Mouse (Mus musculus) intestine, embryonic 16.5 days (tissue): ENCODE data around the gene Hagh. TPM values are rescaled to one million over a fixed set of nuclear protein-coding genes. Genes with fewer than 3 reads are reported as not detected.

Source experiments
- ATAC-seq: fragments of 200-750 bp; cut with Nextera tagmentation; 2 replicates; pipeline ENCODE4 v1.8.0; 2017; ENCODE audit warnings: moderate TSS enrichment, moderate library complexity
- H3K27ac ChIP-seq: fragments of 300-500 bp; sonication (generic); 2 replicates; pipeline ENCODE4 v1.5.1; 2014; ENCODE audit warnings: mild to moderate bottlenecking, low read length
- H3K27me3 ChIP-seq: fragments of 300-500 bp; sonication (generic); replicated peaks from 2 replicates; pipeline ENCODE4 v1.6.1; 2014; ENCODE audit warnings: low read length, control low read depth, mixed read lengths; ENCODE audit not compliant: control insufficient read depth, insufficient read depth
- H3K36me3 ChIP-seq: fragments of 300-500 bp; sonication (generic); 2 replicates; pipeline ENCODE4 v1.6.1; 2014; ENCODE audit warnings: low read length, control low read depth; ENCODE audit not compliant: control insufficient read depth, insufficient read depth
- H3K4me1 ChIP-seq: fragments of 300-500 bp; sonication (generic); 2 replicates; pipeline ENCODE4 v1.6.1; 2014; ENCODE audit warnings: low read length, control low read depth, mixed read lengths; ENCODE audit not compliant: control insufficient read depth, insufficient read depth
- H3K4me2 ChIP-seq: fragments of 300-500 bp; sonication (generic); 2 replicates; pipeline ENCODE4 v1.6.1; 2014; ENCODE audit warnings: low read depth, low read length, control low read depth
- H3K4me3 ChIP-seq: fragments of 300-500 bp; sonication (generic); 2 replicates; pipeline ENCODE4 v1.5.1; 2014; ENCODE audit warnings: mild to moderate bottlenecking, low read length
- H3K9ac ChIP-seq: fragments of 300-500 bp; sonication (generic); 2 replicates; pipeline ENCODE4 v1.6.1; 2014; ENCODE audit warnings: low read depth, low read length
- H3K9me3 ChIP-seq: fragments of 300-500 bp; sonication (generic); 2 replicates; pipeline ENCODE4 v1.6.1; 2016; ENCODE audit warnings: low read length, control low read depth; ENCODE audit not compliant: control insufficient read depth
- WGBS: fragments of 180-500 bp; shearing (Covaris S2); extraction: QIAGEN DNeasy Blood & Tissue Kit; methylation state at CpG from one replicate; pipeline ENCODE4 v1.1.7; 2014; 5-methylcytosine and 5-hydroxymethylcytosine counted together
- polyA plus RNA-seq: library from polyadenylated mRNA; unstranded; fragments of >200 nt; fragmentation: Nextera tagmentation; extraction: Ambion mirVana; gene quantifications from 2 replicates; pipeline ENCODE4 v1.2.1, GENCODE M21; 2015

Gene Hagh
- polyA plus RNA-seq, 1 experiment from 2014 or later, result 86.5 TPM

GRCm38 (mm10) chr17:24877336-24878116 is 37.6 kb downstream of the Hagh start:
- 44% methylated on average over 10 of the region's 10 CpGs for WGBS
- peak overlapping the region; percentile 13; the same call in 1 of the 2 replicates for H3K4me3 ChIP-seq
- no peaks in the 10 kb centered on the region for H3K36me3 ChIP-seq
- no peaks in the 10 kb centered on the region for H3K9me3 ChIP-seq
- no peaks in the 10 kb centered on the region for H3K27me3 ChIP-seq
- ATAC-seq, result peak; percentile 73
- peak overlapping the region; percentile 74 for H3K27ac ChIP-seq
- H3K4me1 ChIP-seq, result peaks cover 10% of the 10 kb centered on the region
- H3K4me2 ChIP-seq, result peak overlapping the region; percentile 31
- peak overlapping the region; percentile 64 for H3K9ac ChIP-seq

- H3K4me1 ChIP-seq, result peaks cover 10% of the 10 kb centered on the region
- peak overlapping the region; percentile 64 for H3K9ac ChIP-seq
- no peaks in the 10 kb centered on the region for H3K27me3 ChIP-seq
- H3K36me3 ChIP-seq, result 0 out of 2 replicates have a peak, but pooled peaks cover 3% of the 10 kb centered on the region
- H3K27ac ChIP-seq, result peak overlapping the region; percentile 74
- H3K9me3 ChIP-seq, result no peaks in the 10 kb centered on the region
- 24% methylated on average over 5 of the region's 5 CpGs for WGBS
- peak overlapping the region; percentile 13 for H3K4me3 ChIP-seq
- peak; percentile 72 for ATAC-seq
- peak overlapping the region; percentile 31 for H3K4me2 ChIP-seq
These were observed 38.1 kb downstream of the Hagh start for GRCm38 (mm10) chr17:24878117-24878397.

GRCm38 (mm10) chr17:24878531-24878930 is 38.6 kb downstream of the Hagh start:
- no peak overlapping the region; the same call in 1 of the 2 replicates for H3K4me2 ChIP-seq
- ATAC-seq, result 0 out of 2 replicates have a peak, but pooled peaks have one; percentile 15
- H3K4me3 ChIP-seq, result peak overlapping the region; percentile 13; the same call in 1 of the 2 replicates
- no peaks in the 10 kb centered on the region for H3K9me3 ChIP-seq
- H3K27ac ChIP-seq, result peak overlapping the region; percentile 74; the same call in 1 of the 2 replicates
- WGBS, result 63% methylated on average over 8 of the region's 8 CpGs
- no peaks in the 10 kb centered on the region for H3K27me3 ChIP-seq
- peak overlapping the region; percentile 64 for H3K9ac ChIP-seq
- 0 out of 2 replicates have a peak, but pooled peaks cover 4% of the 10 kb centered on the region for H3K36me3 ChIP-seq
- peaks cover 10% of the 10 kb centered on the region for H3K4me1 ChIP-seq

GRCm38 (mm10) chr17:24881738-24882440 is 41.9 kb downstream of the Hagh start:
- Histone ChIP-seq H3K9me3 (no peaks in the 10 kb centered on the region), H3K36me3 (0 out of 2 replicates have a peak, but pooled peaks cover 4% of the 10 kb centered on the region), H3K4me3 (no peak overlapping the region), H3K4me2 (no peak overlapping the region), H3K4me1 (peaks cover 20% of the 10 kb centered on the region), H3K9ac (no peak overlapping the region), H3K27ac (no peak overlapping the region), H3K27me3 (no peaks in the 10 kb centered on the region)
- WGBS, result 52% methylated on average over 7 of the region's 7 CpGs
- no peak for ATAC-seq

GRCm38 (mm10) chr17:24884391-24884790 is 44.4 kb downstream of the Hagh start:
- H3K9ac ChIP-seq, result no peak overlapping the region
- peaks cover 20% of the 10 kb centered on the region for H3K4me1 ChIP-seq
- H3K36me3 ChIP-seq, result 0 out of 2 replicates have a peak, but pooled peaks cover 4% of the 10 kb centered on the region
- no peak overlapping the region for H3K27ac ChIP-seq
- no peak for ATAC-seq
- H3K27me3 ChIP-seq, result no peaks in the 10 kb centered on the region
- WGBS, result 77% methylated on average over 6 of the region's 6 CpGs
- H3K4me2 ChIP-seq, result no peak overlapping the region
- H3K9me3 ChIP-seq, result no peaks in the 10 kb centered on the region
- no peak overlapping the region for H3K4me3 ChIP-seq

- peaks cover 8% of the 10 kb centered on the region; the same call in 1 of the 2 replicates for H3K36me3 ChIP-seq
- H3K4me1 ChIP-seq, result peaks cover 20% of the 10 kb centered on the region
- no peak for ATAC-seq
- H3K27me3 ChIP-seq, result no peaks in the 10 kb centered on the region
- peak overlapping the region; percentile 88 for H3K4me2 ChIP-seq
- peak overlapping the region; percentile 79 for H3K9ac ChIP-seq
- peak overlapping the region; percentile 85 for H3K4me3 ChIP-seq
- no peak overlapping the region for H3K27ac ChIP-seq
- no peaks in the 10 kb centered on the region for H3K9me3 ChIP-seq
- 24% methylated on average over 22 of the region's 22 CpGs for WGBS
These were observed 45.6 kb downstream of the Hagh start for GRCm38 (mm10) chr17:24885356-24886133.

- H3K4me1 ChIP-seq, result peaks cover 20% of the 10 kb centered on the region
- peak within 1 kb of the TSS; percentile 95 for H3K4me2 ChIP-seq
- peak within 1 kb of the TSS; percentile 90 for H3K4me3 ChIP-seq
- ATAC-seq, result peak; percentile 97
- no peaks in the 10 kb centered on the region for H3K9me3 ChIP-seq
- no peaks in the 10 kb centered on the region for H3K27me3 ChIP-seq
- peaks cover 14% of the 10 kb centered on the region; the same call in 1 of the 2 replicates for H3K36me3 ChIP-seq
- H3K27ac ChIP-seq, result peak within 1 kb of the TSS; percentile 20; the same call in 1 of the 2 replicates
- peak within 1 kb of the TSS; percentile 88 for H3K9ac ChIP-seq
- WGBS, result under 1% methylated on average over 69 of the region's 69 CpGs
These were observed 46.4 kb downstream of the Hagh start, which contains the start of the genes Nubp2 and Spsb3 for GRCm38 (mm10) chr17:24886134-24886931. Nubp2 (minus strand) TSS chr17:24886349. Spsb3 (plus strand) TSS chr17:24886643.

GRCm38 (mm10) chr17:24886932-24887271 is 47.0 kb downstream of the Hagh start:
- Histone ChIP-seq H3K4me1 (peaks cover 20% of the 10 kb centered on the region), H3K4me3 (peak overlapping the region; percentile 90), H3K27ac (peak overlapping the region; percentile 20; the same call in 1 of the 2 replicates), H3K36me3 (peaks cover 16% of the 10 kb centered on the region; the same call in 1 of the 2 replicates), H3K9ac (peak overlapping the region; percentile 88), H3K9me3 (no peaks in the 10 kb centered on the region), H3K4me2 (peak overlapping the region; percentile 95), H3K27me3 (no peaks in the 10 kb centered on the region)
- peak; percentile 23 for ATAC-seq
- WGBS, result under 1% methylated on average over 18 of the region's 18 CpGs
